Mouse (Mus musculus): ENCODE measurements around the gene Zbtb3.
A peak's percentile ranks its signal among the peaks of the same experiment; 100 is the strongest.
"Not testable (repeated sequence)": the region's sequence is repeated elsewhere in the genome, so short reads cannot be mapped to it uniquely, and the experiment has no call there.

Zbtb3 gene

DNA sequence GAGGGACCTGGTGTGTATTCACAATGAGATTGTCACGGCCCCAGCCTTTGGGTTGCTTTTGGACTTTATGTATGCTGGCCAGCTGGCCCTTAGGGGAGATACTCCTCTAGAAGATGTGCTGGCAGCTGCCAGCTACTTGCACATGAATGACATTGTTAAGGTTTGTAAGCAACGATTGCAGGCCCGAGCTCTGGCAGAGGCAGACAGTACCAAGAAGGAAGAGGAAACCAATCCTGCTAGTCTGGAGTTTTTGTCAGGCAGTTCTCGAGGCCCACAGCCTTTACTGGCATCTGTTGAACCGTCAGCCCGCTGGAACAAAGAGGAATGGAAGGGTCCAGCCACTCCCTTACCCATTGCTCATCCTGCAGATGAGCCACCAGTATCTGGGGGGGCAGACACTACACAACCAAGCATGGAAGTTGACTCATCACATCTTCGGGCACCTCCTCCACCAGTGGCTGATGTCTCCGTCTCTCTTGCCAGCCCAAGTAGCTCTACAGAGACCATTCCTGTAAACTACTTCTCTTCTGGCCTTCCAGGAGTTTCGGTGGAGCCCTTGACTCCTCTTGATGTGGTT is 937 bp downstream of the Zbtb3 start:
- no peak for DNase-seq (ENCODE audit: low spot score in 2 of 2)

DNA sequence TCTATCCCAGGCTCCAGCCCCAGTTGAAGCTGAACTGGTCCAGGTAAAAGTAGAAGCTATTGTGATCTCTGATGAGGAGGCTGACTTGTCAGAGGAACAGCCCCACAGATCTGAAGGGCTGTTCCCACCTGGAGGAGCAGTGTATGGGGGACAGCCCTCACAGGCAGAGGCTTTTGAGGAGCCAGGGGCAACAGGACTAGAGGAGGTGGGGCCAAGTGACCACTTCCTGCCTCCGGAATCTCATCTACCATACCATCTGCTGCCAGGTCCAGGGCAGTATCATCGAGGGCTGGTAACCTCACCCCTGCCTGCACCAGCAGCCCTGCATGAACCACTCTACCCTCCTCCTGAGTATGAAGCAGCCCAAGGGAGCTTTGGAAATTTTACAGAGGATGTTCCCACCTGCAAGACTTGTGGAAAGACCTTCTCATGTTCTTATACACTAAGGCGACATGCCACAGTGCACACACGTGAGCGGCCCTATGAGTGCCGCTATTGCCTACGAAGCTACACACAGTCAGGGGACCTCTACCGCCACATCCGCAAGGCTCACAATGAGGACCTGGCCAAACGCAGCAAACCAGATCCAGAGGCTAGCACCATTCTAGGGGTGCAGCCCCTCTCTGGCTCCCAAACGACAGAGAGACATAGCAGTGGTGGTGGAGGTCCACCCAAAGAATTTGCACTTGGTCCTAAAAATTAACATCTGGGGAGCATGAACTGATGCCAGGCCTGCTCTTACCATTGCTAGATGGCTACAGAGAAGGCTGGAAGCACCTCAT is 1.7 kb downstream of the Zbtb3 start:
- DNase-seq (ENCODE audit: low spot score in 2 of 2), result no peak

DNA sequence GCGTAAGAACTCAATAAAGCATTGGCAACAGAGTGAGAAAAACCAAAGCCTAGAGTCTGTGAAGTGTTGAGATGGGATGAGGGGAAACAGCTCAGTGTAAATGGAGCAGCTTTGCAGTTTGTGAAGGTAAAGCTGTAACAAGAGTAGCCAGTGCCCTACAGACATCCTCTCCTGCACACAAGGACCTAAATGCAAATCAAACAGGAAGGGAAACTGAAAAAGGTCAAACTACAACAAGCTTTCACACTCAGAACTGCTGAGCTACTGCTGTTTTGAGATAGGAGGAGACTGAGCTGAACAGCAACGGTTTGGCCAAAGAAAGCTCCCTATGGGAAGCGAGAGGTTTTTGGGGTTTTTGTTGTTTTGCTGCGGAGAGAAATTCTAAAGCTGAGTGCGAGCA is 4.5 kb downstream of the Zbtb3 start:
- no peak for DNase-seq (ENCODE audit: low spot score in 2 of 2)

DNA sequence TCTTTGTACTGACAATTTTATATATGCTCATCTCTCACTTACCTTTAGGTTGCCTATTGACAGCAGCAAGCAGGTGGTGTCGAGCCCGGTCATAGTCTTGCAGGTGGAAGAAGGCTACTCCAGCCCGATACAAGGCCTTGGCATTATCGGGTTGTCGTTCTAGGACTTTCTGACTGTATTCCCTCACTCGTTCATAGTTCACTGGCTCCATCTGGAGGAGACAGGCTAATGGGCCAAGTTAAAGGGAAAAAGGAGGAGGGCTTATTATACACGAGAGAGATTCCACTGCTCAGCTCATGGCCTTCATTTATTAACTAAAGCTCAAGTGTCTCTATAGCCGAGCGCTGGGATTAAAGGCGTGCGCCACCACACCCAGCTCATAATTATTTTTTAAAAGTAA is 13.5 kb downstream of the Zbtb3 start:
- no peak for DNase-seq (ENCODE audit: low spot score in 2 of 2)

DNA sequence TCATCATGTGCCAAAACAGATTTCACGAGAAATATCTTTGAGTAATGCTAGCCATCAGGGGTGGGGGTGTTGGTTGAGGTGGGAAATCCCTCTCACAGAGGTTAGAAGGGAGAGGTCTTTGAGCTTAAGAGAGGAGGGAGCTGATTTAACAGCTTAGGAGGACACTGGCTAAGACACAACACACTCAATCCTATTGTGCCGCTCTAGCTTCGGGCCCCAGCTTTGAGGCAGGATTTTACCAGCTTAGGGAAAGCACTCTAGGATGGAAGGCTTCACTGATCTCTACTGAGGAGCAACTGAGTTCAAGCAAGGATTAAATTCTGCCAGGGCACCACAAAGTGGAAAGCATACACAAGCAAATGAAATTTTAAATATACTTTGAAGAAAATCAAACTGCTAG is 14.6 kb downstream of the Zbtb3 start:
- no peak for DNase-seq (ENCODE audit: low spot score in 2 of 2)

DNA sequence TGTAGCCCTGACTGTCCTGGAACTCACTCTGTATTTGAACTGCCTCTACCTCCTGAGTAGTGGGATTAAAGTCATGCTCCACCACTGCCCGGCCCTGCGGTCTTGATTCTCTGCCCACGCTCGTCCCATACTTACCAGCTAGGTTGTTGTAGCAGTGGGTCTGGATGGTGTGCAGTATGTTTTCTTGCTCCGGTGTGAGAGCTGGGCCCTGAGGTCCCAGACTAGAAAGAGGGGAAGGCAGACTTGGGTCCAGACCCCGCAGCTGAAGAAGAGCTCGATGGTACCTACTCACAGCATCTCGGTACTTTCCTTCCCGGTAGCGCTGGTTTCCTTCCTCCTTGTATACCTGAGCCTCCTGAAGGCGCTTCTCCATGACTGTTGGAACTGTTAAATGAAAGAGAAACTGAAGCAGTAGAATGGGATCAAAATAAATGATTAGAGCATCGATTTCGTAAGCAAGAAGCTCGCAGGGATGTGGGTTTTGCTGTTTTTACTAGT is 16.0 kb downstream of the Zbtb3 start:
- no peak for DNase-seq (ENCODE audit: low spot score in 2 of 2)

DNA sequence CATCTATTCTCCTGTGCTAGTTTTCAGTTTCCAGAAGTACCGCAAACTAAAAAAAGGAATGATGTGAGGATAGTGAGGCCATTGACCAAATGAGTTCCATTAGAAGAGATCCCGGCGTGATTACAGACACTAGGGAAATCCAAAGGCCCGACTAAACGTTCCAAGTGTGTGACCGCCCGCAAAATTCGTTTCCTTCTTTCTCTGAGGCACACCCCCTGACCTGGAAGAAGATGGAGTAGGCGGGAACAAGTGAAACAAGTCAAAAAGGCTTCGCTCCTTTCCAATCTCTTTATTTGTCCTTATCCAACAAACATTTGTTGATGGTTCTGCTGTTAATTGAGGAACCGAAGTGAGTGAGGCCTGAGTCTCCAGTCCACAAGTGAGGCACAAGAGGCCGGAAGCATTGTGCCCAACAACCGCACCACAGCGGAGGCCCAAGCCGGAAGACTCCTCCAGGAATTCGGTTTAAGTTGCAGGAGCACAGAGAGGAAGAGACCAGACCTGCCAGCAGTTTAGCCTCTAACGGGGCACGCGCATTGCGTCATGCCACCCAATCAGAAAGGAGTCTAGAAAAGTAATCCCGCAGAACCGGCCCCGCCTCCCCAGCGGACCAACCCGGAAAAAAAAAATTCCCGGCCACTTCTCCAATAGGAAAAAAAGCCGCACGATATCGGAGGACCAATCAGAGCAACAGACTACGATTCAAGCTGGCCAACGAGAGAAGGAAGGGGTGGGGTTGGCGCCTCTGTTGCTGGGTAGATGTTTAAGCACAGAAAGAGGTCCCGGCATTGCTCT is 16.6 kb downstream of the Zbtb3 start, which contains the start of gene Ttc9c:
Gene Ttc9c, minus strand, starts transcription at position 533 of the 795 bp plus-strand sequence.
- peak; percentile 98 to 99 for DNase-seq (ENCODE audit: low spot score in 2 of 2)

DNA sequence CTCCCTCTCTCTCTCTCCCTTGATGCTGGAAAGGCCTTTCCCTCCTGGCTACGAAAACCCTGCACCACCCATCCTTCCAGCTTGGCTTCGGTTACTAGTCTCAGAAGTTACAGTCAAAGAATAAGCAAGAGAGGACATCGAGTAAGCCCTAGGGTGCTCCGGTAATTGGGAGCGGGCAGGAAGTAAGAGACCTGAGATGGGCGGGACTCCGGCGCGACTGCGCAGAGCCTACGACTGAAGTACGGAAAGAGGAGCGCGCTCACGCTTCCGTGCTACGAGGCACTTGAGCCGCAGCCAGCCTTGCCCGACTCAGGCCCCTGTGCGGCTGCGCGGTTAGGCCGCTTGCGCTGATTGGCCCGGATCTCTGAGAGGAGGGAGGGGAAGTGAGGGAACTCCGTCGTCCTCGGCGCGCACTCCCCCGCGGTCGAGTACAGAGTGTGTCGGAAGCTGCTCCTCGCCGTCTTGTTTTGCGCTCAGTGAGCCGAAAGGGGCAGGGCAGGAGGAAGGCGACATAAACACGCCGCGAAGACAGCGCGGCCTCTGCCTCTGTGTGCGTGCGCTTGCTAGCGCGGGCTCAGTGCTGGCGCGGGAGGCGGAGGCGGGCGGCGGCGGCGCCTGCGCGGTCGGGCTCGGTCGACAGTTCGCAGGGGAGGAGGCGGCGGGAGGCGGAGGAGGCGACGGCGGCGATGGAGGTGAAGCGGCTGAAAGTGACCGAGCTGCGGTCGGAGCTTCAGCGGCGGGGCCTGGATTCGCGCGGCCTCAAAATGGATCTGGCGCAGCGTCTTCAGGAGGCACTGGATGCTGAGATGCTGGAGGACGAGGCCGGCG is 17.5 kb downstream of the Zbtb3 start, which contains the start of gene Hnrnpul2:
Gene Hnrnpul2, plus strand, starts transcription at position 415 of the 828 bp plus-strand sequence.
- peak; percentile 99 for DNase-seq (ENCODE audit: low spot score in 2 of 2)

DNA sequence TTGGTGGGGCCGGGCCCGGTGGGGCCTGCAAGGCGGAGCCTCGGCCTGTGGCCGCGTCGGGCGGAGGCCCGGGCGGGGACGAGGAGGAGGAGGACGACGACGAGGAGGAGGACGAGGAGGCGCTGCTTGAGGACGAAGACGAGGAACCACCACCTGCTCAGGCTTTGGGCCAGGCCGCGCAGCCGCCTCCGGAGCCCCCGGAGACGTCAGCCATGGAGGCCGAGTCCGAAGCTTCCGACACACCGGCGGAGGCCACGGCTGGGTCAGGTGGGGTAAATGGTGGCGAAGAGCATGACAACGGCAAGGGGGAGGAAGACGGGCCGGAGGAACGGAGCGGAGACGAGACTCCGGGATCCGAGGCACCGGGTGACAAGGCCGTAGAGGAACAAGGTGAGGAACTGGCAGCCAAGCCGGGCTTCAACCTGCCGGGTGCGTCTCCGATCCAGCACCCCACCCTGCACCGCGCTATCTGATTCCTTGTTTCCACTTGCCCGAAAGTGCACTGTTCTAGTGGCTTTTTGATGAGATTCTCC is 18.1 kb downstream of the Zbtb3 start:
- no peak for DNase-seq (ENCODE audit: low spot score in 2 of 2)

DNA sequence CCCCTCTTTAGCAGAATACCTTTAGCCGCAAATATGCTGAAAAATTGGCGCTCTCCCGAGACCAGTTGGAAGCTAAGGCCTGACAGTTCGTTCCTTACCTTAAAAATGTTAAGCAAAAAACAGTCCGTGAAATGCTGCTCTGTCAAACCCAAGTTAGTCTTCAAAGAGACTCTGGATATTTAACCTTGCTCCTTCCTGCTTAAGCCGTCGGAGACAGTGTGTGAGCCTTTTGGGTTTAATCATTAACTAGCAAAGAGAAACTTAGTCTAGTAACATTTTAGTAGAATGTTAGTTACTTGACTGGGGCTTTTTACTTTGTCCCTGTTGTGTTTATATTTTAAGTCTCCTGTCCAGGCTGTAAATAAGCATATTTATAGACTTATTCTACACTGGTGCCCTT is 18.8 kb downstream of the Zbtb3 start:
- no peak for DNase-seq (ENCODE audit: low spot score in 2 of 2)

DNA sequence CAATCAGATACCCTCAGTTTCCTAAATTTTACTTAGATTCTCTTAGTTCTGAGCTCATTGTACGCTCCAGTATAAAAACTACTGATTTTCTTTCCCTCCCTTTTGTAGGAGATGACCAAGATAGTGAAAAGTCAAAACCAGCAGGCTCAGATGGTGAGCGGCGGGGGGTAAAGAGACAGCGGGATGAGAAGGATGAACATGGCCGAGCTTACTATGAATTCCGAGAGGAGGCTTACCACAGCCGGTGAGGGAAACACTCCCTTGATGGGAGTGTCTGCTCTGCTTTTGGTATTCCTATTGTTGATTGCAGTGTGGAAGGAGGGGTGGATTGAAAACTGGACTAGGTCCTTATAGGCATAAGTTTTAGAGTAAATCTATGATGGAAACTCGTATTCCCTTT is 20.3 kb downstream of the Zbtb3 start:
- DNase-seq (ENCODE audit: low spot score in 2 of 2), result no peak

DNA sequence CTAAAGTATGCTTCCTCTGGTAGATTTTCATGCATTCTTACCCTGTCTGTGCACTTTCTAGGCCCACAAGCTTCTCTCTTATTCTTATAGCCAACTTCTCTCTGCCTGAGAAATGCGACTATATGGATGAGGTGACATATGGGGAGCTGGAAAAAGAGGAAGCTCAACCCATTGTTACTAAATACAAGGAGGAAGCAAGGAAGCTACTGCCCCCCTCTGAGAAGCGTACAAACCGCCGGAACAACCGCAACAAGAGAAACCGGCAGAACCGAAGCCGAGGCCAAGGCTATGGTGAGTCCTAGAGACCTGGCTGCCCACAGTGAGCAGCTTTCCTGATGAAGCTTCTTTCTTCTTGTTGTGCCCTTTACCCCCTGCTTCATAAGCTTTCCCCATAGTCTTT is 27.3 kb downstream of the Zbtb3 start, which contains the start of gene AC129217.1:
Gene AC129217.1, plus strand, starts transcription at position 114 of the 400 bp plus-strand sequence.
- no peak for DNase-seq (ENCODE audit: low spot score in 2 of 2)

DNA sequence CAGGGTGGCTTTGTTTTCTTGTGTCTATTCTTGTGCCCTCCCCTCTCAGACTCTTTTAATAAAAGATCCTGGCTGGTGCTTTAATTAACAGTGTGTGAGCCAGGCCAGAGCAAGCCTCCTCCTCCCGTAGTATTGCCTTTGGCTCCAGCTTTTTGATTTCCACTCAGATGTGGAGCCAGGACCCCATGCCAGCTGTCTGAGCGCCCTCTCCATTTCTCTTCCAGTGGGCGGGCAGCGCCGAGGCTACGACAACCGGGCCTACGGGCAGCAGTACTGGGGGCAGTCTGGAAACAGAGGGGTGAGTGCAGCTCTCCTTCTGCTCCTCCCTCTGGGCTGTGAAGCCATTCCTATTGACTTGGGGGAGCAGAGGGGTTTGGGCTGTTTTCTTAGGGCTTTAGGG is 28.3 kb downstream of the Zbtb3 start:
- DNase-seq (ENCODE audit: low spot score in 2 of 2), result no peak

DNA sequence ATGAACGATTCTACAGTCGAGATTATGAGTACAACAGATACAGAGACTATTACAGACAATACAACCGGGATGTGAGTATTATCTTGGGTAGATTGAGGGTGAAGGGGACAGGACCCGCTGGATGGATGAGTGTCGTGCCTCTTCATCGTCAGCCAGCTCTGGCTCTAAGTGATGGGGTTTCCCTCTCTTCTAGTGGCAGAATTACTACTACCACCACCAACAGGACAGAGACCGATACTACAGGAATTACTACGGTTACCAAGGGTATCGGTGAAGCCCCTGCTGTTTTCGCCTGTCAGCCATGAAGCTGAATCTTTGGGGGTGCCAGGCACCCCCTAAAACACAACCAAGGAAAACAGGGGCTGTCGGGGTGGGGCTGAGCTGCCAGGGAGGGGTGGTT is 28.9 kb downstream of the Zbtb3 start:
- DNase-seq (ENCODE audit: low spot score in 2 of 2), result no peak

DNA sequence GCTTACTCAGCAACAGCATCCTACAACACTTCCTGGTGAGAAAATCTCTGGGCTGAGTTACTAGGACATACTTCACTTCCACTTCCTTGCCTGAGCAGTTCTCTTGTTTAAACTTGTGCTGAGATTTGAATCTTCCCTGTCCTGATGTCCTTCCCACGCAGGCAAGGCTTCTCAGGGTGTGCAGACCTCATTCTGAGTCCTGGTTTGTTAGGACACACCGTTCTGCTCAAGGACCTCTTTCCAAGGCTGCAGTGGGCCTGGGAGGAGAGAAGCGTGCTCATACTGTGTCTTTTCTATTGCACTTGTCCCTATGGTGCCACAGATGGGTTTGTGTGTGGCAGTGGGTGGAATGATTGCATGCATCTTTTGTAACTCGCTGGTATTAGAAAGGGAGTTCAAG is 30.6 kb downstream of the Zbtb3 start:
- DNase-seq (ENCODE audit: low spot score in 2 of 2), result no peak

DNA sequence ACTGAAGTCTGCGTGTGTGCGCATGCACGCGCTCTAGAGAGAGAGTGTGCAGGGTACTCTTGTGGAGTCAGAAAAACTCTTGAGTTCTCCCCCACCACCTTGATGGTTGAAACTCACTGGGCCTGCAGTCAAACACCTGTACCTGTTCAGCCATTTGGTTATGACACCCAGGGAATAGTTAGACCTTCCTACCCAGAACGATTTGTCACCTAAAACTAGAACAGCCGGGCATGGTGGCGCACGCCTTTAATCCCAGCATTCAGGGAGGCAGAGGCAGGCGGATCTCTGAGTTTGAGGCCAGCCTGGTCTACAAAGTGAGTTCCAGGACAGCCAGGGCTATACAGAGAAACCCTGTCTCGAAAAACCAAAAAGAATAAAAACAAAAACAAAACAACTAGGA is 34.0 kb downstream of the Zbtb3 start:
- DNase-seq (ENCODE audit: low spot score in 2 of 2), result not testable (repeated sequence)

DNA sequence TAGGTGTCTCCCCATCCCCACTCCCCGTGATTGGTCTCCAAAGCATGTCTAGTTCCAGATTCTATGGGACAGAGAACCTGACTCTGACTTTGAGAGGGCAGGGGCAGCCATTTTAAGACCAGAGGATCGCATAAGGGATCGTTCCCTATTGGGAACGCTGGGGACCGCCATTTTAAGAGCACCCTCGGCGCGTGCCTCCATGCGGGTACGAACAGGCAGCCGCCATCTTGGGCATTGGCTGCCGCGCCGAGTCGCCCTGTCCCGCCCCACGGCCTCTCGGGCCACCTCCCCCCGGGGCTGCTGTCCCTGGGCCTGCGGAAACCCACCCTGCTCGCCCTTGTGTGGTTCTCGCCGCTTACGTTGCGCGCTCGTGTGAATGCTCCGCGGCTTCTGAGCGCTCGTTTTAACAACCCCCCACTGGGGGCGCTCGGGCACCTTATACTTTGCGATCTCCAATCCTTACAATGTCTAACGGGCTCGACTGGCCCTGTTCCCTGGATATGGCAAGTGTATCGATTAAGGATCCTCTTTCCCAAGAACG is 35.0 kb downstream of the Zbtb3 start, which contains the start of gene Bscl2:
Gene Bscl2, plus strand, starts transcription at position 217 of the 541 bp plus-strand sequence.
- DNase-seq (ENCODE audit: low spot score in 2 of 2), result peak; percentile 83 to 86

DNA sequence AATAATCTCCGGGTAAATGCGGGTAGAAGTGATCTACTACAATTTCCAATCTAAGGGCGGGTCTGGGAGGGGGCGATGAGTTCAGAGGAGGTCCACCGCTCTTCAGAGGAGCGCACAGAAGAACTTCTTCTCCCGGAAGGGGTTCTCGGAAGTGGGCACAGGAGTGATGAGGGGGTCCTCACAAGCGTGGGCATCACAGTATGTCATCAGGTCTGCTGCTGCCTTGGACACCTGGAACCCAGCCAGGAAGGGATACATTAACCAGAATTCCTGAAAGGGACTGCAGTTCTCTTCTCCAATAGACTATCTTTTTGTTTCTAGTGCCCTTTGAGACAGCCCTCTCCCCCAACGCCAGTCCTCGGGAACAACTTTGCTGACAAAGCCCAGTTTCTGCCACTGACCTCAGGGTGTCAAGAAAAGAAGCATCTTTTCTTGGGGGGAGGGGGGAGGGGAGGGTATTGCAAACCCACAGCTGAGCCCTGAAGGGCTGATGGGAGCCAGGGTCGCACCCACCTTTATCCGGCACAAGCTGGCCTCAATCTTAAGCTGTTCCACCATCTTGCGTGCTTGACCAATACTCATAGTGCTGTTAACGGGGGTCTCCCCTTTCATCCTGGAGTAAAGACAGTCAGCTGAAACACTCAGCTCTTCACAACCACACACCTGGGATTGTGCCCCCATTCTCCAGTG is 35.8 kb downstream of the Zbtb3 start:
- DNase-seq (ENCODE audit: low spot score in 2 of 2), result no peak

DNA sequence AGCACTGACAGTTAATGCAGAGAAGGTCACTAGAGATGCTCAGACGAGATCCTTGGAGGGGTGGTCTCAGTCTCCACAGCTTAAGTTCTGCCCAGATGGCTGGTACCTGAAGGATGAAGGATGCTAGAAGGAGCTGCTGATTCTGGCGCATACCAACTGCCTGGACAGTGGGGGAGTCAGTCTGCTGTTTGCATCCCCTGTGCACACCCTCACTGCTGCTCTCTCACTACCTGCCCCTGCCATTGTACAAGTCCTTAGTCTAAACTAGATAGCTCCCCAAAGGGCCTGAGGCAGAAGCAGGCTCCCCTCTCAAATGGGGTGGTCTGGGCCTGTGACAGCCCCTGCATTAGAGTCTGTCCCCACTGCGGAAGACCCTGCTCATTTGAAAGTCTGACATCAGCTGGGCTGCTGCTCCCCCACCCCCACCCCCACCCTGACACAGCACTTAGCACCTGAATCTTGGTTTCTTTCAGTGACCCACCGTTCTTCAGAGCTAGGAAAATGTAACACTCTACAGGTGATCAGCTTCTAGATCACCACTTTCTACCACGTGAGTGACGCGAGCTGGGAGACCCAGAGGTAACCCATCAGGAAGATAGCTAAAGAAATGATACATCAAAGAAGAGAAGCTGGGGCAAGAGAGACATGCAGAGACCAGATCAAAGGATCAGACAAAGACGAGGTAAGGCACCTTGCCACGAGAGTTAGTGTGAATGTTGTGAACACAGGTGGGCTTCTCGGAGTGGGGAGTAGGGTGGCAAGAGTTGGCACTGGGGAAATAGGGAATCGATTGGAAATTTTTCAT is 37.0 kb downstream of the Zbtb3 start, which contains the start of gene Gng3:
Gene Gng3, minus strand, starts transcription at position 92 of the 805 bp plus-strand sequence.
- DNase-seq (ENCODE audit: low spot score in 2 of 2), result no peak
